Mouse (Mus musculus): ENCODE measurements around the gene Zfp385c. TPM values are rescaled to one million over a fixed set of nuclear protein-coding genes. Genes with fewer than 3 reads are reported as not detected.
"Not testable (repeated sequence)": the region's sequence is repeated elsewhere in the genome, so short reads cannot be mapped to it uniquely, and the experiment has no call there.

The Zfp385c gene
- total and polyA plus RNA-seq, 3 experiments, result 0.34 to 0.59 (median 0.48) TPM

GRCm38 (mm10) chr11:100618761-100619484 is 73.3 kb downstream of the Zfp385c start, which contains the start of gene Nkiras2:
Gene Nkiras2 (plus strand): TSS chr11:100619244.
- Histone ChIP-seq H3K79me2 (replicated peaks; ENCODE audit: control insufficient read depth, insufficient read depth, low read length) (peaks cover 6% of the 10 kb centered on the region), H3K4me1 (ENCODE audit: control insufficient read depth, insufficient read depth, low read length) (peaks cover 5% of the 10 kb centered on the region), H3K27me3 (ENCODE audit: control insufficient read depth, insufficient read depth, low read length) (no peaks in the 10 kb centered on the region), H3K9ac (ENCODE audit: low read depth, low read length) (peak within 1 kb of the TSS; percentile 69), H3K36me3 (ENCODE audit: control insufficient read depth, insufficient read depth, low read length) (peaks cover 2% of the 10 kb centered on the region; the same call in 1 of the 2 replicates), H3K4me3 (peak within 1 kb of the TSS; percentile 84), H3K27ac (peak within 1 kb of the TSS; percentile 92)
- intact Hi-C loops (cut with DNase I), result loop anchor here (2.0 kb wide), 1 partner anchor 48 kb away; no protein-coding TSS in a partner anchor
- under 1% methylated on average over 36 of the region's 36 CpGs for WGBS
- peak in 1 of 2 experiments; percentile 74 for DNase-seq
- TF ChIP-seq EP300 (IDR thresholded peaks at IDR 0.05; ENCODE audit: insufficient read depth, low read depth, low read length), result no peak
- 0 out of 2 replicates have a peak, but pooled peaks have one; percentile 33 for TF ChIP-seq POLR2A (IDR thresholded peaks at IDR 0.05; ENCODE audit: insufficient read depth, low read depth, low read length)
- TF ChIP-seq CTCF (IDR thresholded peaks at IDR 0.05), result no peak

GRCm38 (mm10) chr11:100617480-100617879 is 74.8 kb downstream of the Zfp385c start:
- Histone ChIP-seq H3K4me3 (no peak overlapping the region; the same call in 1 of the 2 replicates), H3K27ac (no peak overlapping the region), H3K27me3 (ENCODE audit: control insufficient read depth, insufficient read depth, low read length) (no peaks in the 10 kb centered on the region), H3K4me1 (ENCODE audit: control insufficient read depth, insufficient read depth, low read length) (peaks cover 4% of the 10 kb centered on the region), H3K9ac (ENCODE audit: low read depth, low read length) (no peak overlapping the region), H3K79me2 (replicated peaks; ENCODE audit: control insufficient read depth, insufficient read depth, low read length) (peaks cover 7% of the 10 kb centered on the region), H3K36me3 (ENCODE audit: control insufficient read depth, insufficient read depth, low read length) (peaks cover 2% of the 10 kb centered on the region; the same call in 1 of the 2 replicates)
- TF ChIP-seq CTCF (IDR thresholded peaks at IDR 0.05), result no peak
- no peak for TF ChIP-seq POLR2A (IDR thresholded peaks at IDR 0.05; ENCODE audit: insufficient read depth, low read depth, low read length)
- no peak for TF ChIP-seq EP300 (IDR thresholded peaks at IDR 0.05; ENCODE audit: insufficient read depth, low read depth, low read length)
- intact Hi-C loops (cut with DNase I), result no loop called here
- DNase-seq, result no peak
- 66% methylated on average over 4 of the region's 4 CpGs for WGBS

GRCm38 (mm10) chr11:100616836-100617235 is 75.4 kb downstream of the Zfp385c start:
- H3K4me1 ChIP-seq (ENCODE audit: control insufficient read depth, insufficient read depth, low read length); H3K36me3 ChIP-seq (ENCODE audit: control insufficient read depth, insufficient read depth, low read length); intact Hi-C loops (cut with DNase I); H3K4me3 ChIP-seq; H3K9ac ChIP-seq (ENCODE audit: low read depth, low read length); H3K27ac ChIP-seq; H3K79me2 ChIP-seq (replicated peaks; ENCODE audit: control insufficient read depth, insufficient read depth, low read length); H3K27me3 ChIP-seq (ENCODE audit: control insufficient read depth, insufficient read depth, low read length); DNase-seq: not testable (repeated sequence)
- WGBS, result 90% methylated on average over 7 of the region's 7 CpGs

- Histone ChIP-seq H3K79me2 (replicated peaks; ENCODE audit: control insufficient read depth, insufficient read depth, low read length) (peaks cover 8% of the 10 kb centered on the region), H3K4me3 (no peak overlapping the region), H3K27ac (no peak overlapping the region), H3K9ac (ENCODE audit: low read depth, low read length) (no peak overlapping the region), H3K36me3 (ENCODE audit: control insufficient read depth, insufficient read depth, low read length) (peaks cover 2% of the 10 kb centered on the region; the same call in 1 of the 2 replicates), H3K4me1 (ENCODE audit: control insufficient read depth, insufficient read depth, low read length) (peaks cover 9% of the 10 kb centered on the region), H3K27me3 (ENCODE audit: control insufficient read depth, insufficient read depth, low read length) (no peaks in the 10 kb centered on the region)
- 81% methylated on average over 5 of the region's 5 CpGs for WGBS
- intact Hi-C loops (cut with DNase I), result no loop called here
- DNase-seq, result no peak
- no peak for TF ChIP-seq CTCF (IDR thresholded peaks at IDR 0.05)
- TF ChIP-seq EP300 (IDR thresholded peaks at IDR 0.05; ENCODE audit: insufficient read depth, low read depth, low read length), result no peak
- no peak for TF ChIP-seq POLR2A (IDR thresholded peaks at IDR 0.05; ENCODE audit: insufficient read depth, low read depth, low read length)
These were observed 75.9 kb downstream of the Zfp385c start for GRCm38 (mm10) chr11:100616332-100616731.

- peaks cover 27% of the 10 kb centered on the region for H3K4me1 ChIP-seq (ENCODE audit: control insufficient read depth, insufficient read depth, low read length)
- no peak overlapping the region for H3K9ac ChIP-seq (ENCODE audit: low read depth, low read length)
- TF ChIP-seq POLR2A (IDR thresholded peaks at IDR 0.05; ENCODE audit: insufficient read depth, low read depth, low read length) (no peak), EP300 (IDR thresholded peaks at IDR 0.05; ENCODE audit: insufficient read depth, low read depth, low read length) (no peak), CTCF (IDR thresholded peaks at IDR 0.05) (no peak)
- WGBS, result 63% methylated on average over 3 of the region's 3 CpGs
- H3K4me3 ChIP-seq, result no peak overlapping the region
- H3K36me3 ChIP-seq (ENCODE audit: control insufficient read depth, insufficient read depth, low read length), result peaks cover 24% of the 10 kb centered on the region
- no peaks in the 10 kb centered on the region for H3K27me3 ChIP-seq (ENCODE audit: control insufficient read depth, insufficient read depth, low read length)
- intact Hi-C loops (cut with DNase I), result no loop called here
- no peak for DNase-seq
- H3K79me2 ChIP-seq (replicated peaks; ENCODE audit: control insufficient read depth, insufficient read depth, low read length), result peaks cover 8% of the 10 kb centered on the region
- H3K27ac ChIP-seq, result no peak overlapping the region
These were observed 79.0 kb downstream of the Zfp385c start for GRCm38 (mm10) chr11:100613241-100613640.

- WGBS, result 68% methylated on average over 6 of the region's 6 CpGs
- Histone ChIP-seq H3K79me2 (replicated peaks; ENCODE audit: control insufficient read depth, insufficient read depth, low read length) (peaks cover 6% of the 10 kb centered on the region), H3K36me3 (ENCODE audit: control insufficient read depth, insufficient read depth, low read length) (peaks cover 25% of the 10 kb centered on the region), H3K4me3 (no peak overlapping the region), H3K9ac (ENCODE audit: low read depth, low read length) (no peak overlapping the region), H3K27ac (no peak overlapping the region), H3K27me3 (ENCODE audit: control insufficient read depth, insufficient read depth, low read length) (no peaks in the 10 kb centered on the region), H3K4me1 (ENCODE audit: control insufficient read depth, insufficient read depth, low read length) (peaks cover 24% of the 10 kb centered on the region)
- no peak for DNase-seq
- TF ChIP-seq EP300 (IDR thresholded peaks at IDR 0.05; ENCODE audit: insufficient read depth, low read depth, low read length) (no peak), POLR2A (IDR thresholded peaks at IDR 0.05; ENCODE audit: insufficient read depth, low read depth, low read length) (no peak), CTCF (IDR thresholded peaks at IDR 0.05) (peak; percentile 34)
- intact Hi-C loops (cut with DNase I), result no loop called here
These were observed 80.6 kb downstream of the Zfp385c start for GRCm38 (mm10) chr11:100611627-100612026.

Data from heart, adult 2 months (tissue).